Mouse (Mus musculus) kidney, embryonic 16.5 days (tissue): ENCODE measurements around the gene Cdadc1. TPM values are rescaled to one million over a fixed set of nuclear protein-coding genes. Genes with fewer than 3 reads are reported as not detected.

Experiments used
- ATAC-seq: fragments of 200-750 bp; cut with Nextera tagmentation; 2 replicates; pipeline ENCODE4 v1.8.0; 2017; ENCODE audit warnings: moderate TSS enrichment; ENCODE audit not compliant: low FRiP score, low TSS enrichment
- H3K27ac ChIP-seq: fragments of 300-500 bp; sonication (generic); 2 replicates; pipeline ENCODE4 v1.5.1; 2014; ENCODE audit warnings: low read length
- H3K27me3 ChIP-seq: fragments of 300-500 bp; sonication (generic); 2 replicates; pipeline ENCODE4 v1.6.1; 2014; ENCODE audit warnings: low read length, control low read depth, mixed read lengths; ENCODE audit not compliant: insufficient read depth
- H3K36me3 ChIP-seq: fragments of 300-500 bp; sonication (generic); 2 replicates; pipeline ENCODE4 v1.6.1; 2014; ENCODE audit warnings: low read length, control low read depth, mixed read lengths; ENCODE audit not compliant: insufficient read depth
- H3K4me1 ChIP-seq: fragments of 300-500 bp; sonication (generic); 2 replicates; pipeline ENCODE4 v1.6.1; 2014; ENCODE audit warnings: low read length, control low read depth, mixed read lengths; ENCODE audit not compliant: insufficient read depth
- H3K4me2 ChIP-seq: fragments of 300-500 bp; sonication (generic); replicated peaks from 2 replicates; pipeline ENCODE4 v1.6.1; 2014; ENCODE audit warnings: low read depth, low read length
- H3K4me3 ChIP-seq: fragments of 300-500 bp; sonication (generic); 2 replicates; pipeline ENCODE4 v1.5.1; 2014; ENCODE audit warnings: mild to moderate bottlenecking, low read length
- H3K9ac ChIP-seq: fragments of 300-500 bp; sonication (generic); replicated peaks from 2 replicates; pipeline ENCODE4 v1.6.1; 2014; ENCODE audit warnings: low read length
- H3K9me3 ChIP-seq: fragments of 300-500 bp; sonication (generic); 2 replicates; pipeline ENCODE4 v1.6.1; 2016; ENCODE audit warnings: low read length, control low read depth
- WGBS: fragments of 180-500 bp; shearing (Covaris S2); extraction: QIAGEN DNeasy Blood & Tissue Kit; methylation state at CpG from one replicate; pipeline ENCODE4 v1.1.7; 2014; 5-methylcytosine and 5-hydroxymethylcytosine counted together
- polyA plus RNA-seq: library from polyadenylated mRNA; unstranded; fragments of >200 nt; fragmentation: Nextera tagmentation; extraction: Ambion mirVana; gene quantifications from 2 replicates; pipeline ENCODE4 v1.2.1, GENCODE M21; 2015

The Cdadc1 gene
- polyA plus RNA-seq = 38.9 and 41.7 TPM in 2 replicates

DNA sequence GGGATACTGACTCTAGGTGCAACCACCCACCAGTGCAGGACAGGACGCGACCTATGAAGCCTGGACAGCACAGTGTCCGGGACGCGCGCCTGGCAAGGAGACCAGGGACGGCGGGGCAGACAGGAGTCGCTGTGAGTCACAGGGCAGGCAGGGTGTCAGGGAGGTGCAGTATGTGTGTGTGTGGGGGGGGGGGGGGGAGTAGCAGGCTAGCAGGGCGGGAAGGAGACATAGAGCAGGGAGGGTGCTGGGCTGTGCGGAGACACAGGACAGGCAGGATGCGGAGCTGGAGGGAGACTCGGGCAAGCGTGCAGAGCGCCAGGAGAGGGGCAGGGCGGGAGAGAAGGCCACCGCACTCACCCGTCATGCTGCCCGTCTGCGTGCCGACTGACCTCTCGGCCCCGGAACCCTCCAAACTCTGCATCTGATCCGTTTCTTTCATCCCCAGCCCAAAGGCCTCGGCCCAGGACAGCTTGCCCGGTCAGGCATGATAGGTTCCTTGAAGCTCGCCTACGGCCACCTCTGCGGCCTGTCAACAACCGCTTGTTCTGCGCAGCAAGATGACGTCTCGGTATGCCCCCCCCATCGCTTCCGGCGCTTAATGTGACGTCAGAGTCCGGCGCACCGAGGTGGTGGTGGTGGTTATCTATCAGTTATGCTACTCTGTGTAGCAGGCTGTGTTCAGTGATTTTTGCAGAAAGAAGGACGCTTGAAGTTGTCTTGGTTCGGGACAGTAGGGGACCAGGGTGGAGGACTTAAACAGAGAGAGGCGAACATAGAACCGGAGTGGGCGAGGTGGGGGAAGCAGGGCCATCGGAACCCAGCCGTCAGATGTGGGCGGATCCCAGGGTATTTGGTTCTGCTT, at the start of gene Cdadc1:
Gene Cdadc1 (minus strand): TSS at position 562 of the 862 bp plus-strand sequence.
- peak; percentile 94 for ATAC-seq
- Histone ChIP-seq H3K4me3 (peak within 1 kb of the TSS; percentile 88), H3K27me3 (peaks cover 2% of the 10 kb centered on the region; the same call in 1 of the 2 replicates), H3K36me3 (no peaks in the 10 kb centered on the region; the same call in 1 of the 2 replicates), H3K9ac (peak within 1 kb of the TSS; percentile 85), H3K9me3 (no peaks in the 10 kb centered on the region), H3K27ac (peak within 1 kb of the TSS; percentile 66), H3K4me2 (peak within 1 kb of the TSS; percentile 93), H3K4me1 (peaks cover 9% of the 10 kb centered on the region)
- under 1% methylated on average over 47 of the region's 48 CpGs for WGBS

DNA sequence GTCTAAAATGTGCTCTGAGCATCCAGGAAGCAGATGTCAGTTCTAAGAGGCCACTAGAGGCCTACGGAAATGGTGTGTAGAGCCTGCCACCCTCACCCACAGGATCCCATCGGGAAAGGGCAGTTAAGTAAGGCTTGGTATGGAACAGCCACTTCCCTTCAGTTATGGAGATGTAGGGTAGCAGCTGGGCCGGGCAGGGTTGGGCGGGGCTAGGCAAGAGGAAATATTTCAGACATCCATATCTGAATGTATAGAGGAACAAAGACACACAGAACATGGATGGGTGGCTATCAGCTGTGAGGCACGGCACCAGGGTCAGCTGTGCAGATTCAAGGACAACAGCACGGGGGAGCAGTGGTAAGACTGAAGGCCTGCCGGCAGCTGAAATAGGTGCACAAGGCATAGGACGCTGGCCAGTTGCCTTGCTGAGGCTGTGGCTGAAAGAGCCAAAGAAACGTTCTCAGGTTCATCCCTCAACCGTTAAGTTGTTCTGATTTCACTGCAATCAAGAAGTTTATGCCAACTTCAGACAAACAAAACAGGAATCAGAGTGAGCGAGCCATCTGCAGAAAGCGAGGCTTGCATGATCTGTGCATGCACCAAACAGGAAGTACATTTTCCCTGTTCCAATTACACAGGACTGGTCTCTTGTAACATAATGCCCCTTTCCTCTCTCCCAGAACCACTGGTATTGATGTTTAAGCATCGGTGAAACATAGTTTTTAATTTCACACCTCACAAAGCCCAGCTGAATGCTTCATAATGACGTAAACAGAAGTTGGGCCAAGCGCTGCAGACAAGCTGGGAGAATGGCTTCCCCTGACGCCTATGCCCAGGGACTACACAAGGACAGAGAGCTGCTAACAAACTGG, 49.3 kb upstream of the Cdadc1 start:
- Histone ChIP-seq H3K9me3 (no peaks in the 10 kb centered on the region), H3K4me2 (no peak overlapping the region), H3K9ac (no peak overlapping the region), H3K4me3 (no peak overlapping the region), H3K27ac (0 out of 2 replicates have a peak overlapping the region, but pooled peaks have one; percentile 27), H3K4me1 (peaks cover 24% of the 10 kb centered on the region), H3K27me3 (no peaks in the 10 kb centered on the region), H3K36me3 (no peaks in the 10 kb centered on the region)
- peak; percentile 49; the same call in 1 of the 2 replicates for ATAC-seq
- WGBS = 41% methylated on average over 16 of the region's 16 CpGs

DNA sequence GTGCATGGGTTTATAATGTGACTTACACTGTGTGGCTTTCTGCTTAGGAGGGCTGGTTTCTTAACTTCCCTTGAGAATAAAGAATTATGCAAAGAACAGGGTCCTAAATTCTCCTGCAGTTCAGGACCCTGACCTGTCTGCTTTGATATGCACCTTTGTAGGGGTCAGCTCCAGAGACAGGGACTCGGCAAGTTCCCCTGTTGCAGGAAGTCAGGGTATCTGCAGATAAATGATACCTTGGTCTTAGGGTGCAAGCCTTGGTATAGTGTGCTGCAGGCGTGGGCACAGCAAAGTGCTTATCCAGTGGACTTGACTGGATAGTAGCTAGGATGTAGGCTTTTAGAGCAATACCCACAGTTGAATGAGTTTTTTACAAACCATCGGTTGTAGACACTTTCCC, 47.1 kb upstream of the Cdadc1 start:
- H3K4me3 ChIP-seq = no peak overlapping the region
- no peak for ATAC-seq

DNA sequence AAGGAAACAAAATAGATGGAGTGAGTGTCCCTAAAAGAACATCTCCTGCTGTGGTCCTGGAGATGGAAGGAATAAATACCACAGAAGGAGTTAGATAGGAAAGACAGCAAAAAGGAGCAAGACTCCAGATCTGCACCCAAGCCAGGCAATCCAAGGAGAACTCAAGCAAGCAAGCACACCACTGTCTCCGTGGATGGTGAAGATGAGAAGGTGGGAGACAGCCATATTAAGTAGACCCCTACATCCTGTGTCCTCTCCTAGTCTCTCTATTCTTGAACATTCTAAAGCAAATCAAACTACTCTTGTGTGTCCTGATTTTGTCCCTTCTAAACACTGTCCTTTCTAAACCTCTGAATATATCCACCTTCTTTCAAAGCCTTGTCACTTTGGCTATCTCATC, 46.4 kb upstream of the Cdadc1 start:
- no peaks in the 10 kb centered on the region for H3K27me3 ChIP-seq
- H3K36me3 ChIP-seq = no peaks in the 10 kb centered on the region
- H3K4me2 ChIP-seq = no peak overlapping the region
- no peak overlapping the region for H3K9ac ChIP-seq
- no peaks in the 10 kb centered on the region for H3K9me3 ChIP-seq
- H3K4me1 ChIP-seq = peaks cover 28% of the 10 kb centered on the region
- no peak overlapping the region for H3K4me3 ChIP-seq
- ATAC-seq = no peak
- 60% methylated on average over 1 of the region's 1 CpGs for whole genome bisulfite sequencing
- no peak overlapping the region for H3K27ac ChIP-seq

More for the DNA sequence above, 47.1 kb upstream of the Cdadc1 start:
- Histone ChIP-seq H3K4me2 (no peak overlapping the region), H3K36me3 (no peaks in the 10 kb centered on the region), H3K27ac (no peak overlapping the region), H3K4me1 (peaks cover 26% of the 10 kb centered on the region), H3K27me3 (no peaks in the 10 kb centered on the region), H3K9ac (no peak overlapping the region), H3K9me3 (no peaks in the 10 kb centered on the region)
- WGBS = 69% methylated on average over 3 of the region's 3 CpGs

DNA sequence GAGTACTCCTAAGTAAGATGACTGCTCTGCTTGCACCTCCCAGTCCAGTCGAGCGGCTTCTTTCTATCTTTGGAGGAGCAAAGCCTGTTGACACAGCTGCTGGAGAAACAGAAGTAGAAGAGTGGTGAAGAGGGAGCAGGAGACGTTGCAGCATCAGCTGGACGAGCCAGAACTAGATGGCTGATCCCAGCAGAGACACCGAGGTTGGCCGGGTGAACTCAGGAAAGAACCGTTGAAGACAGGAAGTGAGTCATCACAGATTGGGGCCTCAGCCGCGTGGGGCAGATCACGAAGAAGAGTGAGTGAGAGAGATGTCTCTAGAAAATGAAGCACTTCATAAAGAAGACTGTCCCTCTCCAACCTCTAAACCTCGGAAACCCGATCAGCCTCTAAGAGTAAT, 45.8 kb upstream of the Cdadc1 start:
- Histone ChIP-seq H3K27me3 (no peaks in the 10 kb centered on the region), H3K36me3 (no peaks in the 10 kb centered on the region), H3K4me1 (peaks cover 27% of the 10 kb centered on the region), H3K9ac (no peak overlapping the region), H3K4me2 (no peak overlapping the region), H3K9me3 (no peaks in the 10 kb centered on the region), H3K4me3 (no peak overlapping the region), H3K27ac (no peak overlapping the region)
- ATAC-seq = no peak
- 18% methylated on average over 12 of the region's 12 CpGs for WGBS

DNA sequence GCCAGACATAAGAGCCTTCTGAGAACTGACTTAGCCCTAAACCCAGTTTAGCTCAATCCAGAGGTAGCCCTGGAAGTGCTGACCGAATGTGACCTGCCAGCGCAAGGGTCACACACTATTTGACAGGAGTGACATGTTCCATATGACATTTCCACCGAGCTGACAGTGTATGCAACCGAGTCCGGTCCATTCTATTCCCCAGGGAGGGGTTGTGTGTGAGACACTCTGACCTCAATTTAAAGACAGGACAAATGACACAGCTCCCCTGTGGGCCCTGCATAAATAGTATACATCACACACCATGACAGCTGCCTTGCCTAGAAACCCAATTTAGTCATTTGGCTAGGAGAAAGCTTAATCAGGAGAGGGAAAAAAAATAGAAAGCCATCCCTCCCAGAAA, 44.1 kb upstream of the Cdadc1 start:
- Histone ChIP-seq H3K27me3 (no peaks in the 10 kb centered on the region), H3K4me3 (no peak overlapping the region), H3K9me3 (no peaks in the 10 kb centered on the region), H3K27ac (no peak overlapping the region), H3K9ac (no peak overlapping the region), H3K4me2 (no peak overlapping the region), H3K4me1 (peaks cover 17% of the 10 kb centered on the region), H3K36me3 (no peaks in the 10 kb centered on the region)
- ATAC-seq = no peak
- WGBS = 35% methylated on average over 5 of the region's 5 CpGs

DNA sequence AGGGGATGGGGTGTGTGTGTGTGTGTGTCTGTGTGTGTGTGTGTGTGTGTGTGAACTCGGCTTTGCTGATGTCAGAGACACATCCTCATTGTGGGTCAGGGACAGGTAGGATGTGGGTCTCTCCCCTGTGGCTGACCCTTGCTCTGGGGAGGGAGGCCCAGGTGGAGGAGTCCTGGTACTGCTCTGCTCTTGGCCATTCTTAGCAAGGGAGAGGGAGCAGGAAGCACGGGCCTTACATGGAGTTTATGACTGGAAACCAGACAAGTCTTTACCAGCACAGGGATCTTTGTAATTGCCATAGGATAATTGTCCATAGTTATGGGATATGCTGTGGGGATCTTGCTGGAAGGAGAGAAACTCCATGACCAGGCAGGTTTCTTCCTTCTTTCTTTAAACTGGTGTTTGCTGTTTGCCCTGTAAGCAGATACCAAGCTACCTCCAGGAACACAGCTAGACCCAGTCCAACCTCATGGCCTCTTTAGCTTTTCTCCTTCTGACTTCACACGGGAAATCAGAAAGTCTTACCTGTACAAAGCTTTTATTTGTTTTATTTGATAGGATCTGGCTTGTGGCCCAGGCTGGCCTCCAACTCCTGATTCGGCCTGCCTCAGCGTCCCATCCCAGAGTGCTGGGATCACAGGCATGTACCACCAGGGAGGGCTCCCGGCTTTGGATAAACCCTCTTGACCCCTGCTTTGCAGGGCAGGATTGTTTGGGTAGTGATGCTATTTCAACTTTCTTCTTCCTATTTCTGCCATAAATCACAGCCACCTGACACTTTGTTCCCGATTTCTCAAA, 41.3 kb upstream of the Cdadc1 start:
- Histone ChIP-seq H3K4me2 (no peak overlapping the region), H3K9ac (no peak overlapping the region), H3K9me3 (no peaks in the 10 kb centered on the region), H3K4me3 (no peak overlapping the region), H3K27ac (no peak overlapping the region), H3K27me3 (no peaks in the 10 kb centered on the region), H3K4me1 (peaks cover 14% of the 10 kb centered on the region), H3K36me3 (no peaks in the 10 kb centered on the region)
- 32% methylated on average over 7 of the region's 7 CpGs for WGBS
- ATAC-seq = no peak

DNA sequence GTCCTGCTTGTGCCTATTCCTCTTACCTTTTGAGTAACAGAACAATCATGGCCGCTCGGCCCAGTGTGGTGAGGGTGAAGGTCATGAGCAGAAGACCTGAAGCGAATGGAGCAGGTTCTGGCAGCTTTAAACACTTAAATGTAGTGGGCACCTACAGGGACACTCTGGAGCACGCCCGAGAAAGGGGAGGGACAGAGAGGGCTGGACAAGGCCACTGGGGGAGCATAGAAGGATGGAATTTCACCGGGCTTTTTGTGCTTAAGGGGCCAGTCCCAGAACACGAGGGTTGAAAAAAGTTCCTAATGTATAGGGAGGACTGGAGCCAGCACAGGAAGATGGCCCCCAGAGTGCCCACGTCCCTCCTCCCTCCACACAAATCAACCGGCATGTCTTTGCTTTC, 36.2 kb upstream of the Cdadc1 start:
- WGBS = 60% methylated on average over 9 of the region's 9 CpGs
- Histone ChIP-seq H3K27ac (no peak overlapping the region), H3K36me3 (no peaks in the 10 kb centered on the region), H3K4me2 (no peak overlapping the region), H3K27me3 (no peaks in the 10 kb centered on the region), H3K4me1 (peaks cover 8% of the 10 kb centered on the region), H3K4me3 (no peak overlapping the region), H3K9me3 (no peaks in the 10 kb centered on the region), H3K9ac (no peak overlapping the region)
- ATAC-seq = peak; percentile 50; the same call in 1 of the 2 replicates

DNA sequence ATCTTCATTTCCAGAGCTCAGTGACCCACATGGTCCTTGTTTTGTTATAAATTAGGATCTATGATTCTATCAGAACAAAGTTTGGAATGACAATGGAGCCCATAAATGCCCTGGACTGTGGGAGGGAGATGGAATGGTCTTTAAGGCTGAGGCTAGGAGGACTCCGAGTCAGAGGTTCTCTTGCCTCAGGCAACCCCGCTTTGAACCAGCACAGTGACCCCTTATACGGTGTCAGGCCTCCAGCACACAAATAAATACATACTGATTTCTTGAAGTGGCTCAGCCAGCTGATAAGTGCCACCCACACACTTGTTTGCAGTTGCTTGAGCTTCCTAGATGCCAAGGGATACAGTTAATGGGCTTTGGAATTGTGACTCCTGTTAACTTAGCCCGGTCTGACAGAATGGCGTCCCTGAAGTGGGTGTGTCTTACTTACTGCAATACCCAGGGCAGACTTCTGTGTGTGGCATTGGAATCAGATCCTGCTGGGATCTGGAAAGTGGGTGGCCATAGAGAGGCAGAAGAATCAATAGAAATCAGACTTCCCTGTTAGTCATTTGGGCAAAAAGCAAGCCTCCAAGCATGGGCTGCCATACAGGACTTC, 35.6 kb upstream of the Cdadc1 start:
- Histone ChIP-seq H3K9ac (no peak overlapping the region), H3K27me3 (no peaks in the 10 kb centered on the region), H3K9me3 (no peaks in the 10 kb centered on the region), H3K4me2 (no peak overlapping the region), H3K4me1 (peaks cover 8% of the 10 kb centered on the region), H3K4me3 (no peak overlapping the region), H3K36me3 (no peaks in the 10 kb centered on the region), H3K27ac (0 out of 2 replicates have a peak overlapping the region, but pooled peaks have one; percentile 10)
- ATAC-seq = peak; percentile 78
- 54% methylated on average over 5 of the region's 5 CpGs for WGBS
